Mouse (Mus musculus) lung, postnatal 0 days (tissue): ENCODE measurements around the gene Atp1b2.

ENCODE experiments used
- CTCF ChIP-seq: IDR thresholded peaks from 2 replicates; pipeline ENCODE4 v1.5.1; 2016; ENCODE audit warnings: antibody characterized with exemption, mild to moderate bottlenecking
- EP300 ChIP-seq: IDR thresholded peaks from 2 replicates; pipeline ENCODE4 v1.6.1; 2016; ENCODE audit warnings: antibody characterized with exemption, mild to moderate bottlenecking, control low read depth

DNA sequence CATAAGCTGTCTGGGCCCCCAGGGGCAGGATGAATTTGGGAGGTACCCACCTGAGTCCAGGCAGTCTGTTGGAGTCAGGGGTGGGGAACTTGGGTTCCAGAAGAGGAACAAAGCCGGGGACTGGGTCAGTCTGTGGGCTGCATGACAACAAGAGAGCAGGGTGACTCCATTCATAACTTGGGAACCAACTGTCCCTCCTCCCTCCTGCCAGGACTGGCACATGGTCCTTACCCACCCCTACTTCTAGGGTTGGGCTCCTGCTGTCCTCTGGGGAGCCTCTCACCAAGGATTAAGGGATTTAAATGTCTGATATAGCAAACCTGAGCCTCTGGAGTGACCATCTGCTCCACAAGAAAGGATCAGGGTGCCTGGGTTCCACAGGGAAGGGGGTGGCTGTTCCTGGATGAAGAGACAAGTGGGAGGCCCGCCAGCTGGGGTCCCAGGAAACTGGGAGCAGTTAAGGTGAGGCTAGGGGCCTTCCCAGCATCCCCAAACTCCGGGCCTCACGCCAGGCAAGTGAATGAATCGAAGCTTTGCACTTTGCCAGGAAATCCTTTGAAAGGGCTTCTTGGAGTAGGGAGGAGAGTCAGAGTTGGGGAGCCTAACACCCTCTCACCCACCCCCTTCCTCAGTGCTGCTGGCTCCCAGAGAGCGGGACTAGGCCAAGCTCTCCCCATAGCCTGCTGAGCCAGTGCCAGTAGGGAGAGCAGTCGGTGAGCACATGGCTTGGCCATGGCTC, 13.7 kb downstream of the Atp1b2 start:
- TF ChIP-seq CTCF: no peak
- no peak for TF ChIP-seq EP300
